Mouse (Mus musculus) liver, embryonic 14.5 days (tissue): Measurements from ENCODE around the gene Fars2. TPM values are rescaled to one million over a fixed set of nuclear protein-coding genes. Genes with fewer than 3 reads are reported as not detected.

Source experiments
- ATAC-seq: fragments of 200-750 bp; cut with Nextera tagmentation; 2 replicates; pipeline ENCODE4 v1.8.0; 2017; ENCODE audit warnings: moderate number of reproducible peaks, mild to moderate bottlenecking, moderate library complexity; ENCODE audit not compliant: insufficient read depth
- DNase-seq, 3 experiments: peaks; one replicate each; pipeline ENCODE4 v3.0.0-alpha.2; 2012 to 2013; ENCODE audit warnings: low read depth in 3 of 3, low spot score in 3 of 3
- H3K27ac ChIP-seq: fragments of 300-500 bp; sonication (generic); 2 replicates; pipeline ENCODE4 v1.5.1; 2014; ENCODE audit warnings: moderate library complexity, mild to moderate bottlenecking, control low read depth, inconsistent platforms
- H3K27me3 ChIP-seq: fragments of 300-500 bp; sonication (generic); 2 replicates; pipeline ENCODE4 v1.6.1; 2014; ENCODE audit warnings: mild to moderate bottlenecking, low read length, moderate library complexity; ENCODE audit not compliant: control insufficient read depth, insufficient read depth
- H3K36me3 ChIP-seq: fragments of 300-500 bp; sonication (generic); replicated peaks from 2 replicates; pipeline ENCODE4 v1.6.1; 2014; ENCODE audit warnings: low read depth; ENCODE audit not compliant: control insufficient read depth, insufficient read depth
- H3K4me1 ChIP-seq, 2 experiments: fragments of 200-500 bp in 1 of 2; fragments of 300-500 bp in 1 of 2; sonication (generic) in 1 of 2; replicated peaks; 2 replicates each; pipeline ENCODE4 v1.6.1; 2012 to 2014; ENCODE audit warnings: antibody characterized with exemption in 1 of 2, inconsistent platforms in 1 of 2, low read length in 1 of 2; ENCODE audit not compliant: control insufficient read depth in 2 of 2, insufficient read depth in 2 of 2
- H3K4me2 ChIP-seq: fragments of 300-500 bp; sonication (generic); 2 replicates; pipeline ENCODE4 v1.6.1; 2014; ENCODE audit warnings: low read depth, mild to moderate bottlenecking, control low read depth, moderate library complexity
- H3K4me3 ChIP-seq, 2 experiments: fragments of 200-500 bp in 1 of 2; fragments of 300-500 bp in 1 of 2; sonication (generic) in 1 of 2; 2 replicates each; pipeline ENCODE4 v1.5.1; 2012 to 2014; ENCODE audit warnings: low read depth in 2 of 2, low read length in 2 of 2, mild to moderate bottlenecking in 2 of 2, control low read depth in 1 of 2, inconsistent platforms in 1 of 2, moderate library complexity in 1 of 2; ENCODE audit not compliant: insufficient read depth in 1 of 2
- H3K9ac ChIP-seq: fragments of 300-500 bp; sonication (generic); replicated peaks from 2 replicates; pipeline ENCODE4 v1.6.1; 2014; ENCODE audit warnings: mild to moderate bottlenecking, control low read depth, moderate library complexity
- H3K9me3 ChIP-seq: fragments of 300-500 bp; sonication (generic); 2 replicates; pipeline ENCODE4 v1.6.1; 2016; ENCODE audit warnings: low read length, mixed read lengths; ENCODE audit not compliant: control insufficient read depth
- CTCF ChIP-seq: IDR thresholded peaks from 2 replicates; pipeline ENCODE4 v1.5.1; 2016; ENCODE audit warnings: antibody characterized with exemption, low read depth, control low read depth
- EP300 ChIP-seq: IDR thresholded peaks from 2 replicates; pipeline ENCODE4 v1.6.1; 2016; ENCODE audit warnings: antibody characterized with exemption, low read depth
- WGBS: fragments of 180-500 bp; shearing (Covaris S2); extraction: QIAGEN DNeasy Blood & Tissue Kit; methylation state at CpG from one replicate; pipeline ENCODE4 v1.1.7; 2014; ENCODE audit not compliant: insufficient replicate concordance; 5-methylcytosine and 5-hydroxymethylcytosine counted together
- polyA plus RNA-seq, 2 experiments: library from polyadenylated mRNA; depleted of rRNA in 1 of 2; stranded (reverse) in 1 of 2; unstranded in 1 of 2; fragments of >200 nt; fragmentation: Nextera tagmentation in 1 of 2; extraction: Ambion mirVana in 1 of 2; gene quantifications; 2 replicates each; pipeline versions ENCODE4 v1.2.1 to v1.2.3; 2012 to 2014

Gene Fars2
- polyA plus RNA-seq, 2 experiments = 18.8 to 23.0 TPM

GRCm38 (mm10) chr13:36086608-36087391 lies 30.4 kb upstream of the Fars2 start:
- peak; percentile 99 for ATAC-seq
- WGBS = 31% methylated on average over 5 of the region's 5 CpGs
- H3K36me3 ChIP-seq = peaks cover 3% of the 10 kb centered on the region
- H3K9me3 ChIP-seq = no peaks in the 10 kb centered on the region
- H3K4me2 ChIP-seq = peak overlapping the region; percentile 64
- peaks cover 37 to 42% of the 10 kb centered on the region in 2 experiments for H3K4me1 ChIP-seq
- DNase-seq = peak; percentile 75 to 83 (median 82)
- H3K4me3 ChIP-seq = peak overlapping the region in 1 of 2 experiments; percentile 21; a peak in 2 of 4 replicates
- peak overlapping the region; percentile 91 for H3K27ac ChIP-seq
- TF ChIP-seq EP300 (peak; percentile 89), CTCF (no peak)
- peak overlapping the region; percentile 58 for H3K9ac ChIP-seq
- H3K27me3 ChIP-seq = no peaks in the 10 kb centered on the region

- H3K4me2 ChIP-seq = peak overlapping the region; percentile 64
- H3K4me1 ChIP-seq = peaks cover 37 to 42% of the 10 kb centered on the region in 2 experiments
- peak overlapping the region; percentile 54 for H3K9ac ChIP-seq
- H3K27me3 ChIP-seq = no peaks in the 10 kb centered on the region
- peak overlapping the region in 1 of 2 experiments; percentile 8; a peak in 1 of 4 replicates for H3K4me3 ChIP-seq
- no peaks in the 10 kb centered on the region for H3K9me3 ChIP-seq
- DNase-seq (peak; percentile 39 to 41 (median 40)), ATAC-seq (peak; percentile 49; the same call in 1 of the 2 replicates)
- H3K36me3 ChIP-seq = peaks cover 3% of the 10 kb centered on the region
- 40% methylated on average over 2 of the region's 2 CpGs for WGBS
- peak overlapping the region; percentile 91 for H3K27ac ChIP-seq
- TF ChIP-seq CTCF (no peak), EP300 (peak; percentile 75)
These were observed 29.8 kb upstream of the Fars2 start for GRCm38 (mm10) chr13:36087427-36087826.

GRCm38 (mm10) chr13:36088168-36088567 lies 29.0 kb upstream of the Fars2 start:
- Histone ChIP-seq H3K9ac (no peak overlapping the region), H3K27ac (peak overlapping the region; percentile 24; the same call in 1 of the 2 replicates), H3K4me3 (no peak overlapping the region), H3K4me2 (no peak overlapping the region), H3K27me3 (no peaks in the 10 kb centered on the region), H3K36me3 (peaks cover 3% of the 10 kb centered on the region), H3K4me1 (peaks cover 37 to 42% of the 10 kb centered on the region in 2 experiments), H3K9me3 (no peaks in the 10 kb centered on the region)
- DNase-seq = peak in 1 of 3 experiments; percentile 40
- no peak for ATAC-seq
- TF ChIP-seq CTCF = no peak
- no peak for TF ChIP-seq EP300
- WGBS = 44% methylated on average over 4 of the region's 4 CpGs

- H3K36me3 ChIP-seq = no peaks in the 10 kb centered on the region; the same call in 1 of the 2 replicates
- WGBS = 11% methylated on average over 5 of the region's 5 CpGs
- peak overlapping the region; percentile 26 for H3K4me2 ChIP-seq
- ATAC-seq (peak; percentile 87), DNase-seq (peak in 1 of 3 experiments; percentile 27)
- no peaks in the 10 kb centered on the region for H3K27me3 ChIP-seq
- H3K4me3 ChIP-seq = no peak overlapping the region
- H3K9ac ChIP-seq = peak overlapping the region; percentile 31
- peaks cover 18 to 24% of the 10 kb centered on the region in 2 experiments for H3K4me1 ChIP-seq
- peak; percentile 78 for TF ChIP-seq EP300
- no peak for TF ChIP-seq CTCF
- no peaks in the 10 kb centered on the region for H3K9me3 ChIP-seq
- H3K27ac ChIP-seq = peak overlapping the region; percentile 62
These were observed 20.4 kb upstream of the Fars2 start for GRCm38 (mm10) chr13:36096684-36097383.

GRCm38 (mm10) chr13:36105591-36105990 lies 11.6 kb upstream of the Fars2 start:
- H3K4me1 ChIP-seq = no peaks in the 10 kb centered on the region
- H3K27ac ChIP-seq = no peak overlapping the region
- H3K27me3 ChIP-seq = no peaks in the 10 kb centered on the region
- H3K4me2 ChIP-seq = no peak overlapping the region
- no peaks in the 10 kb centered on the region for H3K36me3 ChIP-seq
- DNase-seq (no peak), ATAC-seq (no peak)
- TF ChIP-seq EP300 (no peak), CTCF (no peak)
- H3K9ac ChIP-seq = no peak overlapping the region
- H3K4me3 ChIP-seq = no peak overlapping the region
- no peaks in the 10 kb centered on the region for H3K9me3 ChIP-seq
- 85% methylated on average over 6 of the region's 6 CpGs for WGBS
